Mouse (Mus musculus) hindbrain, embryonic 10.5 days (tissue): ENCODE results near the gene Wdr92. TPM values are rescaled to one million over a fixed set of nuclear protein-coding genes. Genes with fewer than 3 reads are reported as not detected.

Experiments
- DNase-seq: peaks from one replicate; pipeline ENCODE4 v3.0.0-alpha.2; 2017; ENCODE audit warnings: low spot score
- H3K27ac ChIP-seq: fragments of 300-500 bp; sonication (generic); 2 replicates; pipeline ENCODE4 v1.5.1; 2016; ENCODE audit warnings: mild to moderate bottlenecking, moderate library complexity
- H3K27me3 ChIP-seq: fragments of 300-500 bp; sonication (generic); 2 replicates; pipeline ENCODE4 v1.6.1; 2016; ENCODE audit warnings: mild to moderate bottlenecking; ENCODE audit not compliant: poor library complexity, insufficient read depth, severe bottlenecking
- H3K36me3 ChIP-seq: fragments of 300-500 bp; sonication (generic); 2 replicates; pipeline ENCODE4 v1.6.1; 2016; ENCODE audit warnings: mild to moderate bottlenecking, moderate library complexity
- H3K4me1 ChIP-seq: fragments of 300-500 bp; sonication (generic); replicated peaks from 2 replicates; pipeline ENCODE4 v1.6.1; 2016; ENCODE audit warnings: mild to moderate bottlenecking
- H3K4me3 ChIP-seq: fragments of 300-500 bp; sonication (generic); 2 replicates; pipeline ENCODE4 v1.5.1; 2016; ENCODE audit warnings: mild to moderate bottlenecking, moderate library complexity
- H3K9me3 ChIP-seq: fragments of 300-500 bp; sonication (generic); 2 replicates; pipeline ENCODE4 v1.6.1; 2016; ENCODE audit warnings: mild to moderate bottlenecking, moderate library complexity
- WGBS: fragments of 180-500 bp; shearing (Covaris S2); methylation state at CpG from one replicate; pipeline ENCODE4 v1.1.7; 2016; 5-methylcytosine and 5-hydroxymethylcytosine counted together
- polyA plus RNA-seq: library from polyadenylated mRNA; unstranded; fragments of >200 nt; fragmentation: Nextera tagmentation; extraction: Ambion mirVana; gene quantifications from 2 replicates; pipeline ENCODE4 v1.2.1, GENCODE M21; 2016

Gene Wdr92
- polyA plus RNA-seq: 25.8 and 31.0 TPM in 2 replicates

GRCm38 (mm10) chr11:17181807-17182206 is at the start of gene Wdr92:
Wdr92 (plus strand) TSS chr11:17182107.
- Histone ChIP-seq H3K27me3 (no peaks in the 10 kb centered on the region), H3K4me3 (no peak within 1 kb of the TSS), H3K27ac (no peak within 1 kb of the TSS), H3K4me1 (no peaks in the 10 kb centered on the region), H3K36me3 (0 out of 2 replicates have a peak, but pooled peaks cover 4% of the 10 kb centered on the region), H3K9me3 (no peaks in the 10 kb centered on the region)
- DNase-seq: no peak
- WGBS: 85% methylated on average over 3 of the region's 3 CpGs

GRCm38 (mm10) chr11:17135638-17136037 is 46.3 kb upstream of the Wdr92 start:
- no peaks in the 10 kb centered on the region for H3K4me1 ChIP-seq
- H3K4me3 ChIP-seq: no peak overlapping the region
- no peak overlapping the region for H3K27ac ChIP-seq
- 17% methylated on average over 6 of the region's 6 CpGs for WGBS
- no peaks in the 10 kb centered on the region for H3K36me3 ChIP-seq
- no peaks in the 10 kb centered on the region for H3K9me3 ChIP-seq
- no peak for DNase-seq
- no peaks in the 10 kb centered on the region for H3K27me3 ChIP-seq

- Histone ChIP-seq H3K4me3 (no peak overlapping the region), H3K27ac (no peak overlapping the region), H3K9me3 (no peaks in the 10 kb centered on the region), H3K4me1 (no peaks in the 10 kb centered on the region), H3K27me3 (no peaks in the 10 kb centered on the region), H3K36me3 (no peaks in the 10 kb centered on the region)
- DNase-seq: no peak
- WGBS: 72% methylated on average over 6 of the region's 6 CpGs
Measured at GRCm38 (mm10) chr11:17138306-17139033, 43.4 kb upstream of the Wdr92 start.

- peak within 1 kb of the TSS; percentile 98 for H3K27ac ChIP-seq
- DNase-seq: peak; percentile 97
- peak within 1 kb of the TSS; percentile 96 for H3K4me3 ChIP-seq
- peaks cover 24% of the 10 kb centered on the region for H3K4me1 ChIP-seq
- WGBS: under 1% methylated on average over 85 of the region's 89 CpGs
- H3K27me3 ChIP-seq: no peaks in the 10 kb centered on the region
- no peaks in the 10 kb centered on the region for H3K9me3 ChIP-seq
- no peaks in the 10 kb centered on the region for H3K36me3 ChIP-seq
Measured at GRCm38 (mm10) chr11:17158858-17159737, 22.8 kb upstream of the Wdr92 start, which contains the start of gene Ppp3r1. Ppp3r1 (plus strand) TSS chr11:17159263.

- under 1% methylated on average over 46 of the region's 46 CpGs for WGBS
- H3K9me3 ChIP-seq: no peaks in the 10 kb centered on the region
- peaks cover 25% of the 10 kb centered on the region for H3K4me1 ChIP-seq
- H3K4me3 ChIP-seq: peak overlapping the region; percentile 96
- no peaks in the 10 kb centered on the region for H3K27me3 ChIP-seq
- peak; percentile 47 for DNase-seq
- no peaks in the 10 kb centered on the region for H3K36me3 ChIP-seq
- H3K27ac ChIP-seq: peak overlapping the region; percentile 98
Measured at GRCm38 (mm10) chr11:17159738-17160241, 22.1 kb upstream of the Wdr92 start.

GRCm38 (mm10) chr11:17160242-17160641 is 21.7 kb upstream of the Wdr92 start:
- 3% methylated on average over 12 of the region's 12 CpGs for WGBS
- Histone ChIP-seq H3K36me3 (no peaks in the 10 kb centered on the region), H3K9me3 (no peaks in the 10 kb centered on the region), H3K27ac (peak overlapping the region; percentile 98), H3K27me3 (no peaks in the 10 kb centered on the region), H3K4me1 (peaks cover 25% of the 10 kb centered on the region), H3K4me3 (peak overlapping the region; percentile 96)
- DNase-seq: peak; percentile 35

- no peaks in the 10 kb centered on the region for H3K27me3 ChIP-seq
- H3K4me3 ChIP-seq: no peak overlapping the region
- no peak overlapping the region for H3K27ac ChIP-seq
- H3K4me1 ChIP-seq: peaks cover 19% of the 10 kb centered on the region
- no peaks in the 10 kb centered on the region for H3K9me3 ChIP-seq
- DNase-seq: no peak
- no peaks in the 10 kb centered on the region for H3K36me3 ChIP-seq
- 89% methylated on average over 1 of the region's 1 CpGs for WGBS
Measured at GRCm38 (mm10) chr11:17163956-17164355, 18.0 kb upstream of the Wdr92 start.

GRCm38 (mm10) chr11:17166627-17167026 is 15.3 kb upstream of the Wdr92 start:
- Histone ChIP-seq H3K9me3 (no peaks in the 10 kb centered on the region), H3K4me3 (no peak overlapping the region), H3K27me3 (no peaks in the 10 kb centered on the region), H3K4me1 (peaks cover 6% of the 10 kb centered on the region), H3K27ac (no peak overlapping the region), H3K36me3 (no peaks in the 10 kb centered on the region)
- DNase-seq: no peak
- 89% methylated on average over 7 of the region's 7 CpGs for WGBS

GRCm38 (mm10) chr11:17169262-17169661 is 12.6 kb upstream of the Wdr92 start:
- Histone ChIP-seq H3K4me3 (no peak overlapping the region), H3K4me1 (no peaks in the 10 kb centered on the region), H3K27ac (no peak overlapping the region), H3K36me3 (peaks cover 22% of the 10 kb centered on the region), H3K9me3 (peaks cover 17% of the 10 kb centered on the region), H3K27me3 (no peaks in the 10 kb centered on the region)
- no peak for DNase-seq
- WGBS: 94% methylated on average over 2 of the region's 2 CpGs

GRCm38 (mm10) chr11:17170938-17171729 is 10.8 kb upstream of the Wdr92 start:
- WGBS: 95% methylated on average over 1 of the region's 1 CpGs
- Histone ChIP-seq H3K4me3 (no peak overlapping the region), H3K4me1 (no peaks in the 10 kb centered on the region), H3K36me3 (peaks cover 29% of the 10 kb centered on the region), H3K9me3 (peaks cover 17% of the 10 kb centered on the region), H3K27me3 (no peaks in the 10 kb centered on the region), H3K27ac (no peak overlapping the region)
- DNase-seq: no peak

GRCm38 (mm10) chr11:17172300-17172699 is 9.6 kb upstream of the Wdr92 start:
- Histone ChIP-seq H3K27ac (no peak overlapping the region), H3K4me3 (no peak overlapping the region), H3K9me3 (peaks cover 22% of the 10 kb centered on the region), H3K27me3 (no peaks in the 10 kb centered on the region), H3K36me3 (peaks cover 29% of the 10 kb centered on the region), H3K4me1 (no peaks in the 10 kb centered on the region)
- no peak for DNase-seq
- 96% methylated on average over 4 of the region's 4 CpGs for WGBS

- Histone ChIP-seq H3K9me3 (peaks cover 22% of the 10 kb centered on the region), H3K4me3 (no peak overlapping the region), H3K36me3 (peaks cover 29% of the 10 kb centered on the region), H3K27ac (no peak overlapping the region), H3K27me3 (no peaks in the 10 kb centered on the region), H3K4me1 (no peaks in the 10 kb centered on the region)
- no peak for DNase-seq
- WGBS: 100% methylated on average over 1 of the region's 1 CpGs
Measured at GRCm38 (mm10) chr11:17176638-17177037, 5.3 kb upstream of the Wdr92 start.
